Mouse (Mus musculus) cerebral cortex, adult 2 months (tissue): ENCODE measurements around the gene Ncapg.

Experiments
- WGBS: fragments of 180-500 bp; shearing (Covaris S2); methylation state at CpG from one replicate; pipeline ENCODE4 v1.1.7; 2018; 5-methylcytosine and 5-hydroxymethylcytosine counted together

Gene Ncapg

GRCm38 (mm10) chr5:45669598-45670279 lies at the start of gene Ncapg:
Ncapg (plus strand) TSS chr5:45669919.
- WGBS, result under 1% methylated on average over 66 of the region's 66 CpGs

- WGBS, result 69% methylated on average over 3 of the region's 3 CpGs
These were observed 48.2 kb upstream of the Ncapg start for GRCm38 (mm10) chr5:45621511-45621910.

- 53% methylated on average over 1 of the region's 1 CpGs for WGBS
These were observed 41.9 kb upstream of the Ncapg start for GRCm38 (mm10) chr5:45627771-45628170.

GRCm38 (mm10) chr5:45638378-45638777 lies 31.3 kb upstream of the Ncapg start:
- WGBS, result 12% methylated on average over 3 of the region's 3 CpGs

- under 1% methylated on average over 48 of the region's 48 CpGs for WGBS
These were observed 30.7 kb upstream of the Ncapg start, which contains the start of gene Fam184b for GRCm38 (mm10) chr5:45638806-45639714. Fam184b (minus strand) TSS chr5:45639614.

GRCm38 (mm10) chr5:45639715-45640092 lies 30.0 kb upstream of the Ncapg start:
- 2% methylated on average over 8 of the region's 8 CpGs for WGBS

GRCm38 (mm10) chr5:45651026-45651703 lies 18.6 kb upstream of the Ncapg start:
- WGBS, result 97% methylated on average over 2 of the region's 2 CpGs

- WGBS, result 97% methylated on average over 13 of the region's 13 CpGs
These were observed 11.3 kb upstream of the Ncapg start for GRCm38 (mm10) chr5:45658406-45658805.

GRCm38 (mm10) chr5:45668324-45668723 lies 1.4 kb upstream of the Ncapg start:
- WGBS, result 3% methylated on average over 3 of the region's 3 CpGs

GRCm38 (mm10) chr5:45668831-45669230 lies 888 bp upstream of the Ncapg start:
- WGBS, result under 1% methylated on average over 3 of the region's 3 CpGs

- under 1% methylated on average over 27 of the region's 27 CpGs for WGBS
These were observed 503 bp upstream of the Ncapg start for GRCm38 (mm10) chr5:45669234-45669597.

GRCm38 (mm10) chr5:45670280-45670670 lies 556 bp downstream of the Ncapg start:
- 2% methylated on average over 13 of the region's 13 CpGs for WGBS

GRCm38 (mm10) chr5:45670894-45671494 lies 1.3 kb downstream of the Ncapg start:
- WGBS, result 50% methylated on average over 5 of the region's 5 CpGs

- WGBS, result 94% methylated on average over 1 of the region's 1 CpGs
These were observed 5.3 kb downstream of the Ncapg start for GRCm38 (mm10) chr5:45675032-45675431.

GRCm38 (mm10) chr5:45677639-45678038 lies 7.9 kb downstream of the Ncapg start:
- 82% methylated on average over 4 of the region's 4 CpGs for WGBS

GRCm38 (mm10) chr5:45683388-45683787 lies 13.7 kb downstream of the Ncapg start:
- 97% methylated on average over 1 of the region's 1 CpGs for WGBS

GRCm38 (mm10) chr5:45685243-45685642 lies 15.5 kb downstream of the Ncapg start:
- WGBS, result 97% methylated on average over 2 of the region's 2 CpGs

GRCm38 (mm10) chr5:45686223-45686622 lies 16.5 kb downstream of the Ncapg start:
- WGBS, result 98% methylated on average over 3 of the region's 3 CpGs

GRCm38 (mm10) chr5:45689152-45689551 lies 19.4 kb downstream of the Ncapg start:
- 62% methylated on average over 4 of the region's 4 CpGs for WGBS

- 73% methylated on average over 2 of the region's 2 CpGs for WGBS
These were observed 21.1 kb downstream of the Ncapg start for GRCm38 (mm10) chr5:45690802-45691201.

GRCm38 (mm10) chr5:45691678-45692077 lies 22.0 kb downstream of the Ncapg start:
- 80% methylated on average over 6 of the region's 6 CpGs for WGBS

GRCm38 (mm10) chr5:45706811-45707210 lies 37.1 kb downstream of the Ncapg start:
- 76% methylated on average over 2 of the region's 2 CpGs for WGBS
